Mouse (Mus musculus) midbrain, embryonic 14.5 days (tissue): ENCODE results near the gene Lrrc1. TPM values are rescaled to one million over a fixed set of nuclear protein-coding genes. Genes with fewer than 3 reads are reported as not detected.

ENCODE experiments used
- ATAC-seq: fragments of 200-750 bp; cut with Nextera tagmentation; 2 replicates; pipeline ENCODE4 v1.8.0; 2017; ENCODE audit warnings: moderate number of reproducible peaks, moderate library complexity; ENCODE audit not compliant: low FRiP score, low TSS enrichment
- DNase-seq: peaks from one replicate; pipeline ENCODE4 v3.0.0-alpha.2; 2015
- H3K27ac ChIP-seq: fragments of 300-500 bp; sonication (generic); replicated peaks from 2 replicates; pipeline ENCODE4 v1.5.1; 2014; ENCODE audit warnings: mild to moderate bottlenecking, low read depth, low read length, moderate library complexity
- H3K27me3 ChIP-seq: fragments of 300-500 bp; sonication (generic); 2 replicates; pipeline ENCODE4 v1.6.1; 2014; ENCODE audit warnings: low read length, control low read depth, mixed read lengths; ENCODE audit not compliant: control insufficient read depth, insufficient read depth
- H3K36me3 ChIP-seq: fragments of 300-500 bp; sonication (generic); 2 replicates; pipeline ENCODE4 v1.6.1; 2014; ENCODE audit warnings: low read length, control low read depth; ENCODE audit not compliant: control insufficient read depth, insufficient read depth
- H3K4me1 ChIP-seq: fragments of 300-500 bp; sonication (generic); 2 replicates; pipeline ENCODE4 v1.6.1; 2014; ENCODE audit warnings: mild to moderate bottlenecking, antibody characterized with exemption, low read length, control low read depth; ENCODE audit not compliant: control insufficient read depth, insufficient read depth
- H3K4me2 ChIP-seq: fragments of 300-500 bp; sonication (generic); 2 replicates; pipeline ENCODE4 v1.6.1; 2014; ENCODE audit warnings: mild to moderate bottlenecking, low read length, moderate library complexity
- H3K4me3 ChIP-seq: fragments of 300-500 bp; sonication (generic); replicated peaks from 2 replicates; pipeline ENCODE4 v1.5.1; 2014; ENCODE audit warnings: low read depth, low read length
- H3K9ac ChIP-seq: fragments of 300-500 bp; sonication (generic); replicated peaks from 2 replicates; pipeline ENCODE4 v1.6.1; 2014; ENCODE audit warnings: mild to moderate bottlenecking, low read length, moderate library complexity
- H3K9me3 ChIP-seq: fragments of 300-500 bp; sonication (generic); 2 replicates; pipeline ENCODE4 v1.6.1; 2016; ENCODE audit warnings: low read length, control low read depth, mixed read lengths; ENCODE audit not compliant: control insufficient read depth
- WGBS: fragments of 180-500 bp; shearing (Covaris S2); extraction: QIAGEN DNeasy Blood & Tissue Kit; methylation state at CpG from one replicate; pipeline ENCODE4 v1.1.7; 2014; 5-methylcytosine and 5-hydroxymethylcytosine counted together
- polyA plus RNA-seq: library from polyadenylated mRNA; unstranded; fragments of >200 nt; fragmentation: Nextera tagmentation; extraction: Ambion mirVana; gene quantifications from 2 replicates; pipeline ENCODE4 v1.2.1, GENCODE M21; 2014

The Lrrc1 gene
- 5.1 and 7.1 TPM in 2 replicates for polyA plus RNA-seq

DNA sequence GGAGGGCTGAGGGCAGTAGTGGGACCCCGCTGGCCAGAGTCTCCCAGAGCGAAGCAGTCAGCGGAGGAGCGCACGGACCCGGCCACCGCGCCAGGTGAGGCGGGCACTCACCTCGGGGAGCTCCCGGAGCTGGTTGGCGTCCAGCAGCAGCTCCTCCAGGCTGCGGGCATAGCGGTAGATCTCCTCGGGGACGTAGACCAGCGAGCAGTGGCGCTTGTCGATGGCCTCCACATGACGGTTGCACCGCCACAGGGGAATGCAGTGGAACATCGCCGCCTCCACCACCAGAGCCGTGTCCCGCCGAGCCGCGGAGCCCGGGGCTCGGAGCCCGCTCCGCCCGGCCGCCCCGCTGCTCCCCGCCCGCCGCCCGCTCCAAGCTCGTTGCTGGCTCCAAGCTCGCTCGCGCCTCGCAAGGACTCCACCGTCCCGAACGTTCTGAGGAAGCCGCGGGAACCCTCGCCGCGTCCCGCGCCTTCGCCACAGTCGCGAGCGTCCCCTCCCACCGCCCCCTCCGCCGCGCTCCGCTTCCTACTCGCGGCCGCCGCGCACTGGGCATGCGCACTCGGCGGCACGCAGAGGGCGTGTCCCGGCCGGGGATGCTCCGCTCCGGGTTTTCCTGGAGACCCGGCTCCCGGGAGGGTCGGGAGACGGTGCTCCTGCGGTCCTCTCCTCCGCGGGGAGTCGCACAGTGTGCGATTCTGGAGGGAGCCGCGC, at the start of gene Lrrc1:
Lrrc1 (minus strand) TSS at position 517 of the 714 bp plus-strand sequence.
- H3K4me3 ChIP-seq = peak within 1 kb of the TSS; percentile 82
- DNase-seq = peak; percentile 96
- peak within 1 kb of the TSS; percentile 99 for H3K4me2 ChIP-seq
- H3K4me1 ChIP-seq = peaks cover 17% of the 10 kb centered on the region
- peak within 1 kb of the TSS; percentile 71 for H3K27ac ChIP-seq
- peaks cover 2% of the 10 kb centered on the region; the same call in 1 of the 2 replicates for H3K27me3 ChIP-seq
- H3K36me3 ChIP-seq = no peaks in the 10 kb centered on the region
- no peaks in the 10 kb centered on the region for H3K9me3 ChIP-seq
- H3K9ac ChIP-seq = peak within 1 kb of the TSS; percentile 65
- under 1% methylated on average over 87 of the region's 88 CpGs for WGBS
- ATAC-seq = peak; percentile 93

DNA sequence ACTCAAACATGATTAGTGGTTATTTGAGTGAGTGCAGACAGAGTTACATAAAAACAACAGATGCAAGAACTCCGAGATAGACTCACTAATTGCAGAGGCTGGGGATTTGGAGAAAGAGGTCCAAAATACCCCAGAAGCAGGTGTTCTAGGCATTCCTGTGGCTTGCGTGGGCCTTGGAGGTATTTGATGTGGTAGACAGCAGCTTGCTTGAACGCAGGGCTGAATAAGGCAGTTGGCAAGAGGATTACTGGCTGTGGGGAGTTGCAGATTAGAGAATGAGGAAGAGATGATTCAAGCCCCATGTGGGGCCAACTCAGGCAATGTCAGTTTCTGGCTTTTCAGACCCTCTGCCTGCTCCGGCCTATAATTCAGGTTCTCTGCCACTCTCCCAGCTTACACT, 47.8 kb upstream of the Lrrc1 start:
- ATAC-seq (no peak), DNase-seq (no peak)
- H3K9me3 ChIP-seq = no peaks in the 10 kb centered on the region
- no peaks in the 10 kb centered on the region for H3K27me3 ChIP-seq
- H3K36me3 ChIP-seq = no peaks in the 10 kb centered on the region
- no peak overlapping the region for H3K27ac ChIP-seq
- H3K4me1 ChIP-seq = peaks cover 5% of the 10 kb centered on the region; the same call in 1 of the 2 replicates
- no peak overlapping the region for H3K4me2 ChIP-seq
- H3K9ac ChIP-seq = no peak overlapping the region
- H3K4me3 ChIP-seq = no peak overlapping the region
- WGBS = 46% methylated on average over 4 of the region's 4 CpGs

- ATAC-seq = no peak
- Histone ChIP-seq H3K9me3 (no peaks in the 10 kb centered on the region), H3K9ac (no peak overlapping the region), H3K27me3 (no peaks in the 10 kb centered on the region), H3K4me1 (0 out of 2 replicates have a peak, but pooled peaks cover 6% of the 10 kb centered on the region), H3K4me3 (no peak overlapping the region), H3K27ac (no peak overlapping the region), H3K36me3 (no peaks in the 10 kb centered on the region), H3K4me2 (no peak overlapping the region)
- peak; percentile 9 for DNase-seq
- WGBS = 25% methylated on average over 2 of the region's 2 CpGs
Measured at GRCm38 (mm10) chr9:77589496-77589895, 44.8 kb upstream of the Lrrc1 start.

DNA sequence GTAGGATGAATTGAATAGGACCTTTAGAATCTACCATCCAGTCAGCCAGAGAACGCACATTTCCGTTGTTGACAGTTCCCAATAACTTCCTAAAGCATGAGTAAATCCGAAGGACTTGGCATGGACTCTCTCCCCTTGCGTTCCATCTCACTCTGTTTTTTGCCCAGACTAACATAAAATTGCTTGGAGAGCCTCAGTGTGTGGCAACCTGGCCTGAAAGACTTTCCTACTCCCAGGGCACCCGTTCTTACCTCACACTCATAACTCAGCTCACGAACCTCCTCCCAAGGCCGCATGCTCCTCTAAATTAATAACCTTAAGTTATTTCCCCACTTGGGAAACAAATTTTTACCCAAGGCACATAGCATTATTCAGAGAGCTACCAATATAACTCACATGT, 42.9 kb upstream of the Lrrc1 start:
- H3K4me2 ChIP-seq = no peak overlapping the region
- H3K27ac ChIP-seq = no peak overlapping the region
- H3K9ac ChIP-seq = no peak overlapping the region
- H3K4me1 ChIP-seq = 0 out of 2 replicates have a peak, but pooled peaks cover 6% of the 10 kb centered on the region
- no peaks in the 10 kb centered on the region for H3K36me3 ChIP-seq
- H3K27me3 ChIP-seq = no peaks in the 10 kb centered on the region
- 64% methylated on average over 7 of the region's 7 CpGs for WGBS
- no peak overlapping the region for H3K4me3 ChIP-seq
- DNase-seq (no peak), ATAC-seq (no peak)
- no peaks in the 10 kb centered on the region for H3K9me3 ChIP-seq

DNA sequence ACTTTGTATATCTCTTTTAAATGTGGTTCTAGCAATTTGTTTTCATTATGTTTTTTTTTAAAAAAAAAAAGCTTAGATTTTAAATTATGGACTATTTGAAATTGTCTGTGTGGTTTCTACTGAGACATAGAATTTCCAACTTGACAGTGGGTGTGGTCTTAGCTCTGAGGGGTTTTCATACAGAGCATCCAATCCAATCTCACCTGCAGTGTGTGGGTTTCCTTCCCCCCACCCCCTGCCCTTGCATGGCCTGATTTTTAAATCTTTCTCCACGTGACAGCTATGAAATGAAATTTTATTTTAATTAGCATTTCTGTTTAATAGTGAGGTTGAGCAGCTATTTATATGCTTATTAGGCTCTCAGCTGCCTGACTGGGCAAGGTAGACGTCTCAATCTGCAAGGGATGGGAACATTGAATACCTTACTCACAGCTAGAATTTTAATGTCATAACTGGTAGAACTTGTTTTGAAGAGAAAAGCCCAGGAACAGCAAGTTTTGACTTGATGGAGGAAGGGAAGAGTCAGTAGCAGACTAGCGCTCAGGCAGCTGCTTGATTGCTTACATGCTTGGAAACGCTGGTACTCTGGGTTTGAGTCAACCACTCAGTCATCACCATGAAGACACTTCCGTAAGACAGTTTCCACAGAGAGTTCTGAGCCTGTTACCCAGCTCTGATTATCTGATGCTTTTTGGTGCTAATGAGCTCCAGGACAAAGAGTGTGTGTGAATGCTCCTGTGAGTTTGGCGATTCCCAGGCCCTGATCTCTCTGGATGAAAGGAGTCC, 42.3 kb upstream of the Lrrc1 start:
- DNase-seq (peak; percentile 17), ATAC-seq (no peak)
- Histone ChIP-seq H3K9me3 (no peaks in the 10 kb centered on the region), H3K9ac (no peak overlapping the region), H3K4me3 (no peak overlapping the region), H3K4me1 (0 out of 2 replicates have a peak, but pooled peaks cover 6% of the 10 kb centered on the region), H3K36me3 (no peaks in the 10 kb centered on the region), H3K4me2 (no peak overlapping the region), H3K27me3 (no peaks in the 10 kb centered on the region), H3K27ac (no peak overlapping the region)
- WGBS = 29% methylated on average over 6 of the region's 6 CpGs

GRCm38 (mm10) chr9:77584746-77585145, 40.1 kb upstream of the Lrrc1 start:
- H3K4me3 ChIP-seq = no peak overlapping the region
- no peak for ATAC-seq
- H3K9me3 ChIP-seq = no peaks in the 10 kb centered on the region
- H3K9ac ChIP-seq = no peak overlapping the region
- H3K36me3 ChIP-seq = no peaks in the 10 kb centered on the region
- no peaks in the 10 kb centered on the region for H3K27me3 ChIP-seq
- no peak overlapping the region for H3K27ac ChIP-seq
- H3K4me1 ChIP-seq = 0 out of 2 replicates have a peak, but pooled peaks cover 6% of the 10 kb centered on the region
- DNase-seq = no peak
- 94% methylated on average over 6 of the region's 6 CpGs for WGBS
- no peak overlapping the region for H3K4me2 ChIP-seq

- DNase-seq (no peak), ATAC-seq (no peak)
- Histone ChIP-seq H3K4me1 (0 out of 2 replicates have a peak, but pooled peaks cover 6% of the 10 kb centered on the region), H3K36me3 (no peaks in the 10 kb centered on the region), H3K9me3 (no peaks in the 10 kb centered on the region), H3K27ac (no peak overlapping the region), H3K27me3 (no peaks in the 10 kb centered on the region), H3K9ac (no peak overlapping the region), H3K4me3 (no peak overlapping the region), H3K4me2 (no peak overlapping the region)
- WGBS = 44% methylated on average over 2 of the region's 2 CpGs
Measured at GRCm38 (mm10) chr9:77583302-77583701, 38.6 kb upstream of the Lrrc1 start.

GRCm38 (mm10) chr9:77579827-77580226, 35.2 kb upstream of the Lrrc1 start:
- no peak overlapping the region for H3K4me2 ChIP-seq
- H3K27ac ChIP-seq = no peak overlapping the region
- H3K27me3 ChIP-seq = no peaks in the 10 kb centered on the region
- H3K9ac ChIP-seq = no peak overlapping the region
- H3K4me1 ChIP-seq = no peaks in the 10 kb centered on the region
- ATAC-seq = no peak
- H3K9me3 ChIP-seq = no peaks in the 10 kb centered on the region
- no peak for DNase-seq
- 76% methylated on average over 3 of the region's 3 CpGs for WGBS
- H3K36me3 ChIP-seq = no peaks in the 10 kb centered on the region
- no peak overlapping the region for H3K4me3 ChIP-seq
